Mouse (Mus musculus) urinary bladder, adult 18-20 months (tissue): ENCODE measurements around the gene 2300002M23Rik.
A peak's percentile ranks its signal among the peaks of the same experiment; 100 is the strongest.

Experiments
- DNase-seq, 2 experiments: peaks; one replicate each; pipeline ENCODE4 v3.0.0; 2022; ENCODE audit warnings: low spot score in 2 of 2, mixed read lengths in 2 of 2

The 2300002M23Rik gene

GRCm38 (mm10) chr17:35567150-35567549 is at the start of gene 2300002M23Rik:
TSS of gene 2300002M23Rik (plus strand) at chr17:35567450.
- DNase-seq: no peak

- no peak for DNase-seq
Observed at GRCm38 (mm10) chr17:35517526-35517925, 49.7 kb upstream of the 2300002M23Rik start.

- DNase-seq: no peak
Observed at GRCm38 (mm10) chr17:35524354-35524753, 42.9 kb upstream of the 2300002M23Rik start.

- no peak for DNase-seq
Observed at GRCm38 (mm10) chr17:35526644-35527043, 40.6 kb upstream of the 2300002M23Rik start.

- no peak for DNase-seq
Observed at GRCm38 (mm10) chr17:35532360-35532759, 34.9 kb upstream of the 2300002M23Rik start.

GRCm38 (mm10) chr17:35532901-35533300 is 34.3 kb upstream of the 2300002M23Rik start, which contains the start of gene Psors1c2:
TSS of gene Psors1c2 (plus strand) at chr17:35533201.
- no peak for DNase-seq

GRCm38 (mm10) chr17:35534343-35534742 is 32.9 kb upstream of the 2300002M23Rik start:
- peak; percentile 40 to 66 for DNase-seq

GRCm38 (mm10) chr17:35537421-35537820 is 29.8 kb upstream of the 2300002M23Rik start:
- no peak for DNase-seq

GRCm38 (mm10) chr17:35538476-35538875 is 28.8 kb upstream of the 2300002M23Rik start:
- DNase-seq: no peak

GRCm38 (mm10) chr17:35539540-35539939 is 27.7 kb upstream of the 2300002M23Rik start:
- DNase-seq: no peak

GRCm38 (mm10) chr17:35542761-35543411 is 24.4 kb upstream of the 2300002M23Rik start:
- no peak for DNase-seq

GRCm38 (mm10) chr17:35543412-35543861 is 23.8 kb upstream of the 2300002M23Rik start:
- no peak for DNase-seq

- no peak for DNase-seq
Observed at GRCm38 (mm10) chr17:35544001-35544400, 23.2 kb upstream of the 2300002M23Rik start.

GRCm38 (mm10) chr17:35544680-35545079 is 22.6 kb upstream of the 2300002M23Rik start:
- DNase-seq: peak; percentile 22 to 53

GRCm38 (mm10) chr17:35547465-35547864 is 19.8 kb upstream of the 2300002M23Rik start:
- DNase-seq: no peak

- no peak for DNase-seq
Observed at GRCm38 (mm10) chr17:35548636-35549035, 18.6 kb upstream of the 2300002M23Rik start.

GRCm38 (mm10) chr17:35549437-35550142 is 17.7 kb upstream of the 2300002M23Rik start:
- peak; percentile 28 to 86 for DNase-seq

GRCm38 (mm10) chr17:35550143-35550494 is 17.1 kb upstream of the 2300002M23Rik start:
- DNase-seq: no peak

GRCm38 (mm10) chr17:35550871-35551270 is 16.4 kb upstream of the 2300002M23Rik start:
- DNase-seq: no peak

- no peak for DNase-seq
Observed at GRCm38 (mm10) chr17:35551881-35552414, 15.3 kb upstream of the 2300002M23Rik start, which contains the start of gene Cdsn. TSS of gene Cdsn (plus strand) at chr17:35552128.

GRCm38 (mm10) chr17:35554321-35554720 is 12.9 kb upstream of the 2300002M23Rik start:
- no peak for DNase-seq

- no peak for DNase-seq
Observed at GRCm38 (mm10) chr17:35554761-35555397, 12.4 kb upstream of the 2300002M23Rik start.
